In genomic region chr4:88476511-88477210, GRCm38 (mm10) we compare ENCODE assay signal across 12 mouse cellular contexts. TPM values are rescaled to one million over a fixed set of nuclear protein-coding genes. Genes with fewer than 3 reads are reported as not detected.
DNase-seq lines count a peak whose midpoint lies in the region; ATAC-seq and TF ChIP-seq lines count a peak whose summit lies in the region.
"Had no signal": no experiment of that assay in that cellular context is flagged by ENCODE, and none has a peak within 500 bp of the region (broad histone marks: within the 10 kb centered on the region; RNA-seq: fewer than 3 reads in every experiment).

No protein-coding gene starts in this region.

- 73% methylated on average over 4 of the region's 4 CpGs for WGBS in forebrain, embryonic 14.5 days
- 72% methylated on average over 4 of the region's 4 CpGs for WGBS in forebrain, embryonic 13.5 days
- 31% methylated on average over 4 of the region's 4 CpGs for WGBS in heart, embryonic 10.5 days
- WGBS in limb, embryonic 14.5 days, result 43% methylated on average over 4 of the region's 4 CpGs

- no peaks in the 10 kb centered on the region for H3K27me3 ChIP-seq in forebrain, embryonic 14.5 days (replicated peaks; ENCODE audit: control insufficient read depth, insufficient read depth, low read length)
- no peaks in the 10 kb centered on the region for H3K27me3 ChIP-seq in forebrain, embryonic 13.5 days
- H3K27me3 ChIP-seq in heart, embryonic 10.5 days (ENCODE audit: insufficient read depth, poor library complexity, severe bottlenecking), result no peaks in the 10 kb centered on the region
- no peaks in the 10 kb centered on the region for H3K27me3 ChIP-seq in limb, embryonic 14.5 days (ENCODE audit: control insufficient read depth, insufficient read depth, low read length)
- H3K27me3 ChIP-seq: limb, embryonic 15.5 days had no signal

- no peak for TF ChIP-seq POLR2A in limb, embryonic 14.5 days (IDR thresholded peaks at IDR 0.05; ENCODE audit: borderline replicate concordance, extremely low read depth, insufficient read depth, insufficient read length)

- no peak overlapping the region for H3K9ac ChIP-seq in forebrain, embryonic 14.5 days (ENCODE audit: low read length)
- no peak overlapping the region for H3K9ac ChIP-seq in forebrain, embryonic 13.5 days
- H3K9ac ChIP-seq in limb, embryonic 14.5 days (ENCODE audit: low read depth, low read length, severe bottlenecking), result no peak overlapping the region
- H3K9ac ChIP-seq: limb, embryonic 15.5 days had no signal

- no peak overlapping the region for H3K4me2 ChIP-seq in forebrain, embryonic 14.5 days (ENCODE audit: low read length)
- H3K4me2 ChIP-seq in forebrain, embryonic 13.5 days, result no peak overlapping the region
- no peak overlapping the region for H3K4me2 ChIP-seq in limb, embryonic 14.5 days (replicated peaks; ENCODE audit: low read depth, low read length, severe bottlenecking)
- H3K4me2 ChIP-seq: limb, embryonic 15.5 days had no signal

- no peak overlapping the region for H3K27ac ChIP-seq in forebrain, embryonic 14.5 days (ENCODE audit: low read depth, low read length)
- H3K27ac ChIP-seq in forebrain, embryonic 13.5 days, result no peak overlapping the region
- 0 out of 2 replicates have a peak overlapping the region, but pooled peaks have one; percentile 16 for H3K27ac ChIP-seq in heart, embryonic 10.5 days
- H3K27ac ChIP-seq in limb, embryonic 14.5 days (replicated peaks; ENCODE audit: low read depth, low read length), result no peak overlapping the region
- H3K27ac ChIP-seq: limb, embryonic 15.5 days had no signal

- DNase-seq in forebrain, embryonic 14.5 days (ENCODE audit: low spot score), result peak; percentile 5
- peak; percentile 81 for DNase-seq in Muller cell, postnatal 12 days (ENCODE audit: inconsistent ontology term)
- DNase-seq in heart, embryonic 10.5 days (ENCODE audit: low spot score), result no peak
- peak; percentile 75 for DNase-seq in limb, embryonic 14.5 days (ENCODE audit: low spot score)
- DNase-seq in right cerebral cortex, postnatal 10 days (ENCODE audit: low spot score in 2 of 2), result no peak
- DNase-seq in layer of hippocampus, adult 9-11 months, result no peak
- no peak for DNase-seq in left cerebral cortex, adult 11 months (ENCODE audit: low spot score)

- no peaks in the 10 kb centered on the region for H3K36me3 ChIP-seq in forebrain, embryonic 14.5 days (ENCODE audit: control insufficient read depth, insufficient read depth, low read length)
- H3K36me3 ChIP-seq in forebrain, embryonic 13.5 days (ENCODE audit: poor library complexity, severe bottlenecking), result no peaks in the 10 kb centered on the region
- H3K36me3 ChIP-seq in heart, embryonic 10.5 days, result no peaks in the 10 kb centered on the region
- H3K36me3 ChIP-seq in limb, embryonic 14.5 days (ENCODE audit: control insufficient read depth, insufficient read depth, low read length), result no peaks in the 10 kb centered on the region
- H3K36me3 ChIP-seq: limb, embryonic 15.5 days had no signal

- no peak for ATAC-seq in forebrain, embryonic 14.5 days
- no peak for ATAC-seq in forebrain, embryonic 13.5 days
- ATAC-seq in limb, embryonic 14.5 days (ENCODE audit: low FRiP score, low read depth), result no peak

- no peaks in the 10 kb centered on the region for H3K4me1 ChIP-seq in forebrain, embryonic 14.5 days (ENCODE audit: control insufficient read depth, insufficient read depth, low read length)
- no peaks in the 10 kb centered on the region for H3K4me1 ChIP-seq in forebrain, embryonic 13.5 days
- peaks cover 12% of the 10 kb centered on the region for H3K4me1 ChIP-seq in heart, embryonic 10.5 days
- H3K4me1 ChIP-seq in limb, embryonic 14.5 days (ENCODE audit: control insufficient read depth, insufficient read depth, low read length), result peaks cover 3% of the 10 kb centered on the region; the same call in 1 of the 2 replicates

- no peak overlapping the region for H3K4me3 ChIP-seq in forebrain, embryonic 14.5 days (ENCODE audit: low read depth, low read length)
- H3K4me3 ChIP-seq in forebrain, embryonic 13.5 days, result no peak overlapping the region
- no peak overlapping the region for H3K4me3 ChIP-seq in heart, embryonic 10.5 days
- no peak overlapping the region for H3K4me3 ChIP-seq in limb, embryonic 14.5 days (replicated peaks; ENCODE audit: low read length)
- H3K4me3 ChIP-seq: erythroblast, embryonic 14.5 days; limb, embryonic 15.5 days had no signal

- H3K9me3 ChIP-seq in forebrain, embryonic 14.5 days (replicated peaks; ENCODE audit: control insufficient read depth, low read length), result no peaks in the 10 kb centered on the region
- no peaks in the 10 kb centered on the region for H3K9me3 ChIP-seq in forebrain, embryonic 13.5 days (replicated peaks)
- no peaks in the 10 kb centered on the region for H3K9me3 ChIP-seq in heart, embryonic 10.5 days
- H3K9me3 ChIP-seq in limb, embryonic 14.5 days (ENCODE audit: control insufficient read depth, low read length), result no peaks in the 10 kb centered on the region
- H3K9me3 ChIP-seq: limb, embryonic 15.5 days had no signal

RNA-seq across cellular contexts. Expression of gene Hacd4, which starts 37.9 kb away (rescaled TPM):
- 3.6 and 4.0 TPM in 2 replicates for polyA plus RNA-seq in forebrain, embryonic 14.5 days (2014; fragmentation: Nextera tagmentation; extraction: Ambion mirVana)
- 1.9 and 2.0 TPM in 2 replicates for polyA plus RNA-seq in forebrain, embryonic 13.5 days (2015; fragmentation: Nextera tagmentation; extraction: Ambion mirVana)
- 5.5 and 8.2 TPM in 2 replicates for polyA plus RNA-seq in heart, embryonic 10.5 days (2016; fragmentation: Nextera tagmentation; extraction: Ambion mirVana)
- polyA plus RNA-seq in limb, embryonic 14.5 days (2012; rRNA removed), result 3.4 and 3.6 TPM in 2 replicates
- polyA plus RNA-seq in limb, embryonic 14.5 days (2014; fragmentation: Nextera tagmentation; extraction: Ambion mirVana), result 10.9 and 12.5 TPM in 2 replicates

RNA-seq across cellular contexts. Expression of gene Ifnb1, which starts 45.9 kb away (rescaled TPM):
- not detected in 2 replicates for polyA plus RNA-seq in forebrain, embryonic 14.5 days (2014; fragmentation: Nextera tagmentation; extraction: Ambion mirVana)
- not detected in 2 replicates for polyA plus RNA-seq in forebrain, embryonic 13.5 days (2015; fragmentation: Nextera tagmentation; extraction: Ambion mirVana)
- not detected in 2 replicates for polyA plus RNA-seq in heart, embryonic 10.5 days (2016; fragmentation: Nextera tagmentation; extraction: Ambion mirVana)
- 0.10 TPM in 1 of 2 replicates, not detected in the other for polyA plus RNA-seq in limb, embryonic 14.5 days (2012; rRNA removed)
- polyA plus RNA-seq in limb, embryonic 14.5 days (2014; fragmentation: Nextera tagmentation; extraction: Ambion mirVana), result not detected in 2 replicates
- polyA plus RNA-seq: brain, embryonic 14.5 days; erythroblast, embryonic 14.5 days; hindbrain, embryonic 11.5 days; limb, embryonic 15.5 days had no signal

Comparison
In these comparisons a context has a peak if more than half of its experiments do, and no peak if none do; other contexts are left out.
1. DNase-seq: peak in forebrain, embryonic 14.5 days (single experiment), Muller cell, postnatal 12 days (single experiment) and limb, embryonic 14.5 days (single experiment); none in heart, embryonic 10.5 days (single experiment), right cerebral cortex, postnatal 10 days (0 of 2), layer of hippocampus, adult 9-11 months (single experiment) and left cerebral cortex, adult 11 months (single experiment).